Mouse (Mus musculus) spleen, adult 18-20 months (tissue): ENCODE results near the gene Fmo4.

Experiments used
- DNase-seq, 2 experiments: peaks; one replicate each; pipeline ENCODE4 v3.0.0; 2022; ENCODE audit warnings: mixed read lengths in 2 of 2

The Fmo4 gene

GRCm38 (mm10) chr1:162813836-162814156 is at the start of gene Fmo4:
TSS of gene Fmo4 (minus strand) at chr1:162813972.
- DNase-seq, result no peak

- DNase-seq, result no peak
Observed at GRCm38 (mm10) chr1:162862328-162862727, 48.6 kb upstream of the Fmo4 start.

- DNase-seq, result no peak
Observed at GRCm38 (mm10) chr1:162859996-162860605, 46.3 kb upstream of the Fmo4 start.

GRCm38 (mm10) chr1:162859545-162859976 is 45.8 kb upstream of the Fmo4 start:
- DNase-seq, result no peak

- no peak for DNase-seq
Observed at GRCm38 (mm10) chr1:162858748-162859130, 45.0 kb upstream of the Fmo4 start.

- no peak for DNase-seq
Observed at GRCm38 (mm10) chr1:162857766-162858747, 44.3 kb upstream of the Fmo4 start.

- DNase-seq, result no peak
Observed at GRCm38 (mm10) chr1:162853812-162854482, 40.2 kb upstream of the Fmo4 start.

- DNase-seq, result no peak
Observed at GRCm38 (mm10) chr1:162847554-162847953, 33.8 kb upstream of the Fmo4 start.

- no peak for DNase-seq
Observed at GRCm38 (mm10) chr1:162840211-162840610, 26.4 kb upstream of the Fmo4 start.

- DNase-seq, result no peak
Observed at GRCm38 (mm10) chr1:162838976-162839375, 25.2 kb upstream of the Fmo4 start.

GRCm38 (mm10) chr1:162834342-162834741 is 20.6 kb upstream of the Fmo4 start:
- DNase-seq, result no peak

GRCm38 (mm10) chr1:162832574-162832953 is 18.8 kb upstream of the Fmo4 start:
- DNase-seq, result no peak

GRCm38 (mm10) chr1:162831838-162832573 is 18.2 kb upstream of the Fmo4 start:
- DNase-seq, result no peak

GRCm38 (mm10) chr1:162819280-162819679 is 5.5 kb upstream of the Fmo4 start:
- DNase-seq, result no peak

- DNase-seq, result no peak
Observed at GRCm38 (mm10) chr1:162815381-162816127, 1.8 kb upstream of the Fmo4 start.

GRCm38 (mm10) chr1:162814932-162815331 is 1.2 kb upstream of the Fmo4 start:
- no peak for DNase-seq

GRCm38 (mm10) chr1:162813143-162813835 is 483 bp downstream of the Fmo4 start:
- no peak for DNase-seq

GRCm38 (mm10) chr1:162808541-162808940 is 5.2 kb downstream of the Fmo4 start:
- DNase-seq, result no peak

GRCm38 (mm10) chr1:162807441-162807840 is 6.3 kb downstream of the Fmo4 start:
- no peak for DNase-seq

GRCm38 (mm10) chr1:162805011-162805410 is 8.8 kb downstream of the Fmo4 start:
- DNase-seq, result no peak

GRCm38 (mm10) chr1:162796441-162796840 is 17.3 kb downstream of the Fmo4 start:
- no peak for DNase-seq
